Mouse (Mus musculus) midbrain, embryonic 13.5 days (tissue): ENCODE data around the gene Snip1. TPM values are rescaled to one million over a fixed set of nuclear protein-coding genes. Genes with fewer than 3 reads are reported as not detected.

Experiments
- polyA plus RNA-seq: library from polyadenylated mRNA; unstranded; fragments of >200 nt; fragmentation: Nextera tagmentation; extraction: Ambion mirVana; gene quantifications from 2 replicates; pipeline ENCODE4 v1.2.1, GENCODE M21; 2015

Snip1 gene
- polyA plus RNA-seq, 1 experiment from 2014 or later = 28.5 TPM

Other genes with a start within 250 kb of the Snip1 start
- 42.8 and 45.1 TPM in 2 replicates for gene Yrdc, start 216.0 kb upstream of the Snip1 start, polyA plus RNA-seq
- gene 1110065P20Rik, start 215.5 kb upstream of the Snip1 start, polyA plus RNA-seq = 70.6 and 77.5 TPM in 2 replicates
- gene Maneal, start 204.5 kb upstream of the Snip1 start, polyA plus RNA-seq = 7.3 and 9.5 TPM in 2 replicates
- gene Epha10, start 185.8 kb upstream of the Snip1 start, polyA plus RNA-seq = 10.0 and 13.4 TPM in 2 replicates
- gene 9930104L06Rik, start 129.6 kb upstream of the Snip1 start, polyA plus RNA-seq = 14.8 and 21.6 TPM in 2 replicates
- gene Cdca8, start 127.4 kb upstream of the Snip1 start, polyA plus RNA-seq = 76.4 and 77.6 TPM in 2 replicates
- 3.5 and 7.6 TPM in 2 replicates for gene Rspo1, start 80.2 kb upstream of the Snip1 start, polyA plus RNA-seq
- 94.8 and 99.1 TPM in 2 replicates for gene Gnl2, start 50.1 kb upstream of the Snip1 start, polyA plus RNA-seq
- 0.45 and 0.89 TPM in 2 replicates for gene Dnali1, start 969 bp upstream of the Snip1 start, polyA plus RNA-seq
- 171 and 181 TPM in 2 replicates for gene Meaf6, start 18.5 kb downstream of the Snip1 start, polyA plus RNA-seq
- gene Zc3h12a, start 61.2 kb downstream of the Snip1 start, polyA plus RNA-seq = 0.06 and 0.31 TPM in 2 replicates